Mouse (Mus musculus): Measurements from ENCODE around the gene Rsrc2.
"Not testable (repeated sequence)": the region's sequence is repeated elsewhere in the genome, so short reads cannot be mapped to it uniquely, and the experiment has no call there.

Rsrc2 gene

GRCm38 (mm10) chr5:123749065-123750064 lies at the start of gene Rsrc2, which contains the start of gene Kntc1:
Gene Rsrc2 (minus strand): TSS chr5:123749414.
Gene Kntc1 (plus strand): TSS chr5:123749716.
- peak; percentile 100 for DNase-seq

GRCm38 (mm10) chr5:123793081-123793480 lies 43.9 kb upstream of the Rsrc2 start:
- no peak for DNase-seq

GRCm38 (mm10) chr5:123788976-123789375 lies 39.8 kb upstream of the Rsrc2 start:
- DNase-seq, result no peak

- no peak for DNase-seq
Measured at GRCm38 (mm10) chr5:123781864-123782263, 32.6 kb upstream of the Rsrc2 start.

- DNase-seq, result no peak
Measured at GRCm38 (mm10) chr5:123780716-123781115, 31.5 kb upstream of the Rsrc2 start.

GRCm38 (mm10) chr5:123773441-123773840 lies 24.2 kb upstream of the Rsrc2 start:
- no peak for DNase-seq

- DNase-seq, result not testable (repeated sequence)
Measured at GRCm38 (mm10) chr5:123766455-123766854, 17.2 kb upstream of the Rsrc2 start.

GRCm38 (mm10) chr5:123765506-123765905 lies 16.3 kb upstream of the Rsrc2 start:
- DNase-seq, result no peak

- no peak for DNase-seq
Measured at GRCm38 (mm10) chr5:123748339-123749064, 712 bp downstream of the Rsrc2 start.

GRCm38 (mm10) chr5:123747604-123748003 lies 1.6 kb downstream of the Rsrc2 start:
- DNase-seq, result no peak

- DNase-seq, result no peak
Measured at GRCm38 (mm10) chr5:123746253-123746652, 3.0 kb downstream of the Rsrc2 start.

GRCm38 (mm10) chr5:123744358-123744757 lies 4.9 kb downstream of the Rsrc2 start:
- peak; percentile 89 for DNase-seq

GRCm38 (mm10) chr5:123730981-123731380 lies 18.2 kb downstream of the Rsrc2 start:
- DNase-seq, result peak; percentile 67

GRCm38 (mm10) chr5:123723816-123724215 lies 25.4 kb downstream of the Rsrc2 start:
- peak; percentile 5 for DNase-seq

GRCm38 (mm10) chr5:123720328-123721311 lies 28.6 kb downstream of the Rsrc2 start, which contains the start of gene Zcchc8:
Gene Zcchc8 (minus strand): TSS chr5:123721100.
- DNase-seq, result peak; percentile 99

- peak; percentile 6 for DNase-seq
Measured at GRCm38 (mm10) chr5:123714622-123715021, 34.6 kb downstream of the Rsrc2 start.

- peak; percentile 58 for DNase-seq
Measured at GRCm38 (mm10) chr5:123713782-123714181, 35.4 kb downstream of the Rsrc2 start.

GRCm38 (mm10) chr5:123709571-123709970 lies 39.6 kb downstream of the Rsrc2 start:
- DNase-seq, result peak; percentile 83

- peak; percentile 90 for DNase-seq
Measured at GRCm38 (mm10) chr5:123708598-123708997, 40.6 kb downstream of the Rsrc2 start.

- DNase-seq, result peak; percentile 98
Measured at GRCm38 (mm10) chr5:123700625-123701024, 48.6 kb downstream of the Rsrc2 start.

GRCm38 (mm10) chr5:123699198-123699597 lies 50.0 kb downstream of the Rsrc2 start:
- DNase-seq, result peak; percentile 95

GRCm38 (mm10) chr5:123696961-123697360 lies 52.3 kb downstream of the Rsrc2 start:
- DNase-seq, result no peak
